Mouse (Mus musculus) heart, adult 2 months (tissue): ENCODE results near the gene Mib2. TPM values are rescaled to one million over a fixed set of nuclear protein-coding genes. Genes with fewer than 3 reads are reported as not detected.
A peak's percentile ranks its signal among the peaks of the same experiment; 100 is the strongest.

Experiments
- DNase-seq, 2 experiments: peaks; one replicate each; pipeline ENCODE4 v3.0.0; 2021
- H3K27ac ChIP-seq: fragments of 200-600 bp; 2 replicates; pipeline ENCODE4 v1.8.1; 2022
- H3K27me3 ChIP-seq: fragments of 200-500 bp; 2 replicates; pipeline ENCODE4 v1.6.1; 2012; ENCODE audit warnings: mild to moderate bottlenecking, low read length, inconsistent platforms, mixed read lengths; ENCODE audit not compliant: control insufficient read depth, insufficient read depth
- H3K36me3 ChIP-seq: fragments of 200-500 bp; 2 replicates; pipeline ENCODE4 v1.6.1; 2012; ENCODE audit warnings: low read length, inconsistent platforms; ENCODE audit not compliant: control insufficient read depth, insufficient read depth
- H3K4me1 ChIP-seq: fragments of 200-500 bp; 2 replicates; pipeline ENCODE4 v1.6.1; 2011; ENCODE audit warnings: low read length; ENCODE audit not compliant: control insufficient read depth, insufficient read depth
- H3K4me3 ChIP-seq: fragments of 200-600 bp; 2 replicates; pipeline ENCODE4 v1.8.1; 2022
- H3K79me2 ChIP-seq: fragments of 200-500 bp; replicated peaks from 2 replicates; pipeline ENCODE4 v1.6.1; 2012; ENCODE audit warnings: mild to moderate bottlenecking, inconsistent platforms, low read length, moderate library complexity, mixed read lengths; ENCODE audit not compliant: control insufficient read depth, insufficient read depth
- H3K9ac ChIP-seq: fragments of 200-500 bp; 2 replicates; pipeline ENCODE4 v1.6.1; 2012; ENCODE audit warnings: low read depth, mild to moderate bottlenecking, control low read depth, inconsistent platforms, low read length, mixed read lengths
- CTCF ChIP-seq: fragments of 200-600 bp; IDR thresholded peaks from 2 replicates; pipeline ENCODE4 v1.8.1; 2022; ENCODE audit warnings: antibody characterized with exemption, mild to moderate bottlenecking, moderate library complexity
- EP300 ChIP-seq: fragments of 200-500 bp; IDR thresholded peaks from 2 replicates; pipeline ENCODE4 v1.6.1; 2011; ENCODE audit warnings: low read depth, low read length, control low read depth; ENCODE audit not compliant: insufficient read depth
- POLR2A ChIP-seq: fragments of 200-500 bp; IDR thresholded peaks from 2 replicates; pipeline ENCODE4 v1.6.1; 2011; ENCODE audit warnings: mild to moderate bottlenecking, low read depth, low read length, control low read depth; ENCODE audit not compliant: insufficient read depth
- WGBS: fragments of 180-500 bp; shearing (Covaris S2); methylation state at CpG from one replicate; pipeline ENCODE4 v1.1.7; 2018; 5-methylcytosine and 5-hydroxymethylcytosine counted together
- intact Hi-C: fragments of 180-260 bp; cut with DNase I; formaldehyde crosslinking; loops from one replicate; pipeline ENCODE4 v1.15.1; 2025
- polyA plus RNA-seq: library from polyadenylated mRNA; depleted of rRNA; stranded (reverse); fragments of >200 nt; gene quantifications from 2 replicates; pipeline ENCODE4 v1.2.3, GENCODE M21; 2012
- total RNA-seq, 2 experiments: library from RNA; stranded (reverse); gene quantifications; 2 replicates each; pipeline ENCODE4 v1.2.3; 2021

Gene Mib2
- total and polyA plus RNA-seq, 3 experiments = 24.9 to 35.8 (median 25.7) TPM

DNA sequence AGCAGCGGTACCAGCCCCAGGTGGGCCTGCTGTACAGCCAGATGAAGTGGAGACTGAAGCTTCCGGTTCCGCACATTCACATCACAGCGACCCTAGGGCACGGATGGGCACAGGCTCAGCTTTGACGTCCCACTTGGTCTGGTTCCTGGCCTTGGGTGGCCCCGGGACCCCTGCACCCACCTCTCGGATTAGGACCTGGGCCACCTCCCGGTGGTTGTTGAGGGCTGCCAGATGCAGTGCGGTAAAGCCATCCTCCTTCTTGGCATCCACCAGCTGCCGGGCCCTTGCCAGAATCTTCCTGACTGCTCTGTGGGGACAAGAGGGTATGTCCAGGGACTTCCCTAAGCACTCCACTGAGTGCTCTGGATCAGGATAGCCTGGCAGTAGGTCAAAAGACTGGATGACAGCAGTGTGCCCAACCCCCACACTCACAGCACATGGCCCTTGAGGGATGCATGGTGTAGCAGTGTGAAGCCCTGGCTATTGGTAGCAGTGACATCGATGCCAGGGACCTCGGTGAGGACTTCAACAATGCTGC is 12.7 kb downstream of the Mib2 start:
- H3K36me3 ChIP-seq = no peaks in the 10 kb centered on the region
- H3K4me1 ChIP-seq = peaks cover 2% of the 10 kb centered on the region
- WGBS = 91% methylated on average over 13 of the region's 13 CpGs

DNA sequence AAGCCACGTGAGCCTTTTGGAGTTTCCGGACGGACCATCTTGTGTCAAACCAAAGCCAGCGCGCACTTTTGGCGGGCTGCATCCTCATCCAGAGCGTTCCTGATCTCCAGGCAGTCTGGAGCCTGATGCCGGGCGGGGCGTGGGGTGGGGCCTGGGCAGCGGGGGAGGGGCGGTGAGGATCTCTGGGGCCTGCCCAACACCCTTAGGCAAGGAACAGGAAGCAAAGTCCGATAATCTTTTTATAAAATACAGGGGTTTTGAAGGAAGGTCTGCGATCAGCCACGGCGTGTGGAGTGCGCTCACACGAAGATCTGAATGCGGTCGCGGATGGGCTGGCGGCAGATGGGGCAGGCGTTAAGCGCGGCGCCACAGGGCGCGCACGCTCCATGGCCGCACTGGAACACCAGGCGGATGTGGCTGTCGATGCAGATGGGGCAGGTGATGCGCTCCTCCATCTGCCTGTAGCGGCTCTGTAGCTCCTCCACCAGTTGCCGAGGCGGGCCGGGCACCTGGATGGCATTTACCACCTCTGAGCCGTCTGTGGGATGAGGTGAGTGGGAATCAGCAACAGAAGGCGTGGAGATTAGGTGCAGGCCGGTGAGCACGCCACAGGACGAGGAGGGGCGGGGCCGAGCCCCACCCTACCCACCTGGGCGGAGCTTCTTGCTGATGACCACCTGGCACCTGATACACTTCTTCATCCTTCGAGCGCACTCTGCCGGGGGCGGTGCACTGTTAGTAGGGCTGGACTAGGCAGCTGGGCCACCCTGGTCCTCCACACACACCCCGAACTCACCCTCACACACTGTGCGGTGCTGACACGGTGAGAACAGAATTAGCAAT is 14.3 kb downstream of the Mib2 start:
- peak overlapping the region; percentile 28 for H3K4me3 ChIP-seq
- TF ChIP-seq CTCF = no peak
- TF ChIP-seq POLR2A = 0 out of 2 replicates have a peak, but pooled peaks have one; percentile 20
- no peak for TF ChIP-seq EP300
- intact Hi-C loops = no loop called here
- 16% methylated on average over 51 of the region's 52 CpGs for WGBS
- H3K9ac ChIP-seq = peak overlapping the region; percentile 62
- no peaks in the 10 kb centered on the region for H3K79me2 ChIP-seq
- H3K4me1 ChIP-seq = peaks cover 2% of the 10 kb centered on the region
- DNase-seq = peak in 1 of 2 experiments; percentile 65
- H3K27me3 ChIP-seq = peaks cover 3% of the 10 kb centered on the region; the same call in 1 of the 2 replicates
- H3K27ac ChIP-seq = no peak overlapping the region; the same call in 1 of the 2 replicates
- H3K36me3 ChIP-seq = no peaks in the 10 kb centered on the region

More for the DNA sequence above, 12.7 kb downstream of the Mib2 start:
- intact Hi-C loops = no loop called here
- no peak overlapping the region for H3K4me3 ChIP-seq
- H3K79me2 ChIP-seq = no peaks in the 10 kb centered on the region
- no peak overlapping the region for H3K27ac ChIP-seq
- no peak overlapping the region for H3K9ac ChIP-seq
- no peak for TF ChIP-seq POLR2A
- no peak for TF ChIP-seq EP300
- DNase-seq = no peak
- peaks cover 3% of the 10 kb centered on the region; the same call in 1 of the 2 replicates for H3K27me3 ChIP-seq

DNA sequence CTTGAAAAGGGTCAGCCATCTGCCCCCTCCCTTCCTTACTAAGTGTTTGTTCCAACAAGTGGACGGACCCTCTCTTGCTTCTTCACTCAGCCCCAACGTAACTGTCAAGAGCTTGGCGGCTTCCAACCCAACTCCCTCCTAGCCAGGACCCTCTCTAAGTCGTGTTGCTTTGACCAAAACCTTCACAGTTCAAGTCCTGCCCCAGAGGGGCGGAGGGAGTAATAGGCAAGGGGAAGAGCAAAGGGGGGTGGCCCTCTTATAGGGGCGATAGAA is 14.9 kb downstream of the Mib2 start:
- H3K27me3 ChIP-seq = peaks cover 3% of the 10 kb centered on the region; the same call in 1 of the 2 replicates
- H3K9ac ChIP-seq = no peak overlapping the region; the same call in 1 of the 2 replicates
- 14% methylated on average over 6 of the region's 6 CpGs for WGBS
- H3K27ac ChIP-seq = no peak overlapping the region; the same call in 1 of the 2 replicates
- H3K4me3 ChIP-seq = peak overlapping the region; percentile 28
- H3K36me3 ChIP-seq = no peaks in the 10 kb centered on the region
- H3K4me1 ChIP-seq = peaks cover 2% of the 10 kb centered on the region
- no peaks in the 10 kb centered on the region for H3K79me2 ChIP-seq
- DNase-seq = peak in 1 of 2 experiments; percentile 66
- intact Hi-C loops = no loop called here
- TF ChIP-seq EP300 (no peak), POLR2A (no peak)

DNA sequence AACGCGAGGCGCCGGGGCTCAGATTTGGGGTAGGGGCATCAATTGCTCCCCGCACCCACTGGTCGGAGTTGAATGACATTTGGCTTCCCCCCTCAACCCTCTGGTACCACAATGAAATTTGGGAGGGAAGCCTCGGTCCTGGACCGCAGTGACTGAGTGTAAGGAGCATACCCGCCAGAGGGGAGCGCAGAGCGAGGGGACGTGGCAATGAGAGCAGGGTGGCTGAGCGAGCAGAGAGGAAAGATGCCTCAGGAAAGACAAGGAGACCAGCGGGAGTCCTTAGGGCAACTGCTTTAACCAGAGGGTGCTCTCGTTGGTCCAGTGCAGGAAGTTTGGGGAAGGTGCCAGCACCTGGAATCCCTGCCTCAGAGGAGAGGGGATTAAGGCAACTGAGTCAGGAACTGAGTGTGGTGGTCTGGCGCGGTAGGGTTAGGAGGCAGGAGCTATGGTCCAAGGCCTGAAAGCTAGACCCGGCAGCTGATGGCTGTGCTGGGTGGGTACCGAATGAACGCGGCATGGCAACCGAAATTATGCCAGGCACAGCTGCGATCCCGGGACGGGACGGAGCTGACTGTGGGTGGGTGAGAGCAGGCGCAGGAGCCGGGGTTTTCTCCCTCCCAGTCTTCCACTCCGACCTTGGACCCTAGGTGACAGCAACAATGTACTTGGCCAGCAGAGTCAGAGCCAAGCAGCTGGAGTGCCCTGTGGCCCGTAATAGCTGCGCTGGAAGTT is 15.4 kb downstream of the Mib2 start:
- H3K79me2 ChIP-seq = no peaks in the 10 kb centered on the region
- intact Hi-C loops = no loop called here
- H3K4me3 ChIP-seq = peak overlapping the region; percentile 28
- 3% methylated on average over 31 of the region's 31 CpGs for WGBS
- H3K9ac ChIP-seq = peak overlapping the region; percentile 74
- peaks cover 3% of the 10 kb centered on the region; the same call in 1 of the 2 replicates for H3K27me3 ChIP-seq
- peak overlapping the region; percentile 47 for H3K27ac ChIP-seq
- peaks cover 2% of the 10 kb centered on the region for H3K4me1 ChIP-seq
- H3K36me3 ChIP-seq = no peaks in the 10 kb centered on the region
- peak in 1 of 2 experiments; percentile 61 for DNase-seq
- no peak; the same call in 1 of the 2 replicates for TF ChIP-seq CTCF
- 0 out of 2 replicates have a peak, but pooled peaks have one; percentile 5 for TF ChIP-seq POLR2A

DNA sequence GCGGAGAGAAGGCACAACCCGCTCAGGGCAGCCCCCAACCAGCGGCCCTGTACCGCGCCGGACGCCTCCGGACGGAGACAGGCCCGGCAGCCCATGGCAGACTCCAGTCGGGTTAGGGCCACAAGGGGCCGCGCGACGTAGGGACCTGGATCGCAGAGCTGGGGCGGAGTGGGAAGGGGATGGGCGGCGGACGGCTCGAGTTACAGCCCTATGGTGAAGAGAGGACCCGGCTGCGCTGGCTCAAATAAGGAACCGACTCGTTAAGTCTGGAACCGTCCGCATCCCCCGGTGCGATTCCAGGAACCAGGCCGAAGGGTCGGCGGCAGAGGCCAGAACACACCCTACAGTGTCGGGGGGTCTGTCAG is 15.9 kb downstream of the Mib2 start, which contains the start of gene Mmp23:
Gene Mmp23 (minus strand): TSS at position 299 of the 365 bp plus-strand sequence.
- Histone ChIP-seq H3K27ac (peak within 1 kb of the TSS; percentile 47), H3K4me1 (peaks cover 2% of the 10 kb centered on the region)
- WGBS = under 1% methylated on average over 33 of the region's 33 CpGs

More for the DNA sequence above, 15.9 kb downstream of the Mib2 start, which contains the start of gene Mmp23:
- Histone ChIP-seq H3K4me3 (peak within 1 kb of the TSS; percentile 28), H3K9ac (peak within 1 kb of the TSS; percentile 74), H3K27me3 (peaks cover 3% of the 10 kb centered on the region; the same call in 1 of the 2 replicates), H3K36me3 (no peaks in the 10 kb centered on the region), H3K79me2 (no peaks in the 10 kb centered on the region)
- 0 out of 2 replicates have a peak, but pooled peaks have one; percentile 4 for TF ChIP-seq POLR2A
- TF ChIP-seq EP300 = no peak
- intact Hi-C loops = no loop called here
- peak; percentile 68 to 70 for DNase-seq
